Mouse (Mus musculus): ENCODE data around the gene Elmsan1. TPM values are rescaled to one million over a fixed set of nuclear protein-coding genes. Genes with fewer than 3 reads are reported as not detected.

Elmsan1 gene
- polyA plus RNA-seq, 1 experiment from 2014 or later, result 9.2 TPM

- Histone ChIP-seq H3K4me3 (no peak overlapping the region), H3K9me3 (replicated peaks) (no peaks in the 10 kb centered on the region), H3K27me3 (ENCODE audit: low read depth, poor library complexity, severe bottlenecking) (no peaks in the 10 kb centered on the region), H3K36me3 (peaks cover 96% of the 10 kb centered on the region), H3K27ac (no peak overlapping the region), H3K4me1 (no peaks in the 10 kb centered on the region)
- WGBS, result 94% methylated on average over 14 of the region's 14 CpGs
- peak; percentile 28 for DNase-seq (ENCODE audit: low spot score)
These were observed 60.5 kb downstream of the Elmsan1 start for GRCm38 (mm10) chr12:84158156-84158555.

DNA sequence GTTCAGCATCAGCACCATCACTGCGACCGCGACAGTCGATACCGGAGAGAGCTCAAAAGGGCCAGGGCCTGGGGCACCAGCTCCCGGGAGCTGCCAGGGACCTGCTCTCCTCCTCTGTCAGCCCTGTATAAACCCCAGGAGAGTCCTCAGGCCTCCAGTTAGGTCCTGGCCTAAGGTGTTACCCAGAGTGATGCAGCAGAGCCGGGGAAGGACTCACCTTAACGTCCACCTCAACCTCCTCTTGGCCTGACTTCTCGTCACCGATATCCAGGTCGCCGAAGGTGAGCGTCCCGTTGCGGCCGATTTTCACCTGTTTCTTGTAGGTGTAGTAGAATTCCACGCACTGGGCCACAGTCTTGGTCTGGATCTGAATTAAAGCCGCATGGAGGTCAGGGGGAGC lies 62.5 kb downstream of the Elmsan1 start:
- no peak for DNase-seq (ENCODE audit: low spot score)
- 94% methylated on average over 18 of the region's 18 CpGs for WGBS
- H3K36me3 ChIP-seq, result peaks cover 97% of the 10 kb centered on the region
- H3K27me3 ChIP-seq (ENCODE audit: low read depth, poor library complexity, severe bottlenecking), result no peaks in the 10 kb centered on the region
- H3K4me3 ChIP-seq, result no peak overlapping the region
- no peak overlapping the region for H3K27ac ChIP-seq
- H3K9me3 ChIP-seq (replicated peaks), result no peaks in the 10 kb centered on the region
- H3K4me1 ChIP-seq, result peaks cover 5% of the 10 kb centered on the region

GRCm38 (mm10) chr12:84155523-84155871 lies 63.2 kb downstream of the Elmsan1 start:
- 82% methylated on average over 2 of the region's 2 CpGs for WGBS
- peaks cover 5% of the 10 kb centered on the region for H3K4me1 ChIP-seq
- no peaks in the 10 kb centered on the region for H3K27me3 ChIP-seq (ENCODE audit: low read depth, poor library complexity, severe bottlenecking)

GRCm38 (mm10) chr12:84154786-84155522 lies 63.7 kb downstream of the Elmsan1 start:
- H3K4me1 ChIP-seq, result peaks cover 6% of the 10 kb centered on the region
- H3K27me3 ChIP-seq (ENCODE audit: low read depth, poor library complexity, severe bottlenecking), result no peaks in the 10 kb centered on the region
- no peak overlapping the region for H3K27ac ChIP-seq
- H3K9me3 ChIP-seq (replicated peaks), result no peaks in the 10 kb centered on the region
- peaks cover 97% of the 10 kb centered on the region for H3K36me3 ChIP-seq
- no peak overlapping the region for H3K4me3 ChIP-seq
- no peak for DNase-seq (ENCODE audit: low spot score)
- 53% methylated on average over 11 of the region's 11 CpGs for WGBS

More at GRCm38 (mm10) chr12:84155523-84155871, 63.2 kb downstream of the Elmsan1 start:
- Histone ChIP-seq H3K36me3 (peaks cover 97% of the 10 kb centered on the region), H3K9me3 (replicated peaks) (no peaks in the 10 kb centered on the region), H3K4me3 (no peak overlapping the region), H3K27ac (no peak overlapping the region)
- DNase-seq (ENCODE audit: low spot score), result no peak

GRCm38 (mm10) chr12:84153414-84153813 lies 65.3 kb downstream of the Elmsan1 start:
- Histone ChIP-seq H3K36me3 (peaks cover 84% of the 10 kb centered on the region), H3K4me3 (no peak overlapping the region), H3K9me3 (replicated peaks) (no peaks in the 10 kb centered on the region), H3K4me1 (peaks cover 15% of the 10 kb centered on the region), H3K27me3 (ENCODE audit: low read depth, poor library complexity, severe bottlenecking) (no peaks in the 10 kb centered on the region), H3K27ac (no peak overlapping the region)
- DNase-seq (ENCODE audit: low spot score), result no peak
- WGBS, result 74% methylated on average over 6 of the region's 6 CpGs

DNA sequence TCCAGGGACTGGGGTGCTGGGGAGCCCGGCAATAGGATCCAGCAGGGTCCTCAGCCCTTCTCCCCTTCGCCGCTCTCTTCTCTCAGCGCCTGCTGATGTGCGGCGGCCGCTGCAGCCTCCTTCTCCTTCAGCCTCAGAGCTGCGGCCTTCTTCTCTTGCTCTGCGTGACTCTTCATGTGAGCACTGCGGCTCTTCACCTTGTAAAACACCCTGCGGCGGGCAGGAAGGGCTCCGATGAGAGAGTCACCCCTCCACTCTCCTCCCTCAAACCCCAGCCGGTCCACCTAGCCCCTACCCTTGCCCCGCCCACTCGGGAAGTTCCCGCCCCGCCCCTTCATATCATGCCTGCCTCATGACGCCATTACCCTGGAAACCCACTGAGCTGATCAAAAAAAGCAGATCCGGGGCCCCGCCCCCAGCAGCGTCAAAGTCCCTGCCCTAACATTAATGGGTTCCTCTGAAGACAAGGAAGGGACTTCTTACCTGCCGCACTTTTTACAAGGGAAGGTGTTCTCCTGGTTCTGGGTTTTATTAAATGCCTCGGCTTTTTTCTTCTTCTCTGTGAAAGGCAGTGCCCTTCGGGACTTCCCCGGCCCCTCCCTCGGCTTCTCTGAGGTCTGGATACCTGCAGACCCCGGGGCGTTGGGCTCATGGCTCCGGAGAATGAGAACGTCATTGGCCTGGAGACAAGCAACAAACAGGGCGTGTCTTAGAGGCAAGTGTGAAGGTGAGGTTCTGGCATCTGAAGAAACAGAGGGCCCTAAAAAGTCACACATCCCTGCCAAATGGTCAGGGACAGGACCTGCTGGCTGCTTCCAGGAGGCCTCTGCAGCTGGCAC lies 66.1 kb downstream of the Elmsan1 start:
- Histone ChIP-seq H3K36me3 (peaks cover 76% of the 10 kb centered on the region), H3K27ac (no peak overlapping the region), H3K4me1 (peaks cover 22% of the 10 kb centered on the region), H3K27me3 (ENCODE audit: low read depth, poor library complexity, severe bottlenecking) (no peaks in the 10 kb centered on the region), H3K4me3 (no peak overlapping the region), H3K9me3 (replicated peaks) (no peaks in the 10 kb centered on the region)
- WGBS, result 58% methylated on average over 32 of the region's 32 CpGs
- DNase-seq (ENCODE audit: low spot score), result no peak

GRCm38 (mm10) chr12:84151911-84152310 lies 66.8 kb downstream of the Elmsan1 start:
- Histone ChIP-seq H3K27me3 (ENCODE audit: low read depth, poor library complexity, severe bottlenecking) (no peaks in the 10 kb centered on the region), H3K27ac (no peak overlapping the region), H3K4me3 (no peak overlapping the region), H3K4me1 (peaks cover 22% of the 10 kb centered on the region), H3K9me3 (replicated peaks) (no peaks in the 10 kb centered on the region), H3K36me3 (peaks cover 73% of the 10 kb centered on the region)
- whole genome bisulfite sequencing, result 92% methylated on average over 10 of the region's 10 CpGs
- DNase-seq (ENCODE audit: low spot score), result no peak

DNA sequence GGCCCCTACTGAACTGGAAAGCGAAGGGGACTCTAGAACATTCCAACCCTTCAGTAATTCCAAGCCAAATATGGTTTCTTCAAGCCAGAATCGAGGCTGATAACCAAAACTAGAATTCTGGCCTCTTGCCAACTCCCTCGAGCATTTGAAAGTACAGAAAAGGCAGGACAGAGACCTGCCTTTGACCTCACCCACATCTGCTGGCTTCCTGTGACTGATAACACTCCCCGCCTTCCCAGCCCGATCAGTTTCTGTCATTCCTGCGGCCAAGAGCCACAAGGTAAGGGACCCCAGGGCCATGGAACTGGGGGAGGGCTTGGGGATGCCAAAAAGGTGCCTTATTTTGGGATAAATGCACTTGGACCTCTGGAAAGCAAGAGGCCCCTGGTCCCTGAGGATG lies 67.7 kb downstream of the Elmsan1 start:
- WGBS, result 80% methylated on average over 6 of the region's 6 CpGs

DNA sequence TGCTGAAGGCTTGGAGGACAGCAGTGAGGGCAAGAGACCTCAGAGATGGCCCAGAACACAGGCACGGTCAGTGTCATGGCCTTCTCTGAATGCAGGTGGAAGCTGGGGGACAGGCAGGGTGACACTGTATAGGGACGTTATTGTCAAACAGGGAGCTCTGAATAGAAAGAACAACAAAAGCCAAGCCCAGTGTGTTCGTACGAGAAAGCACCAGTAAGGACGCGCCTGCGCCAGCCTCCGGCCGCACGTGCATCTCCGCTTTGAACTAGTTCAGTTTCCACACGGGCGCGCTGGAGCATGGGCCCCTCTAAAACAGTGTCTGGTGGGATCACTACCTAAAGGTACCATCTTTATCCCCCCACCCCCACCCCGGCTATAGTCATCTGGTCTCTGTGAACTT lies 68.7 kb downstream of the Elmsan1 start:
- WGBS, result 94% methylated on average over 15 of the region's 15 CpGs
- peaks cover 59% of the 10 kb centered on the region for H3K36me3 ChIP-seq
- no peaks in the 10 kb centered on the region for H3K27me3 ChIP-seq (ENCODE audit: low read depth, poor library complexity, severe bottlenecking)
- no peak for DNase-seq (ENCODE audit: low spot score)
- no peak overlapping the region for H3K27ac ChIP-seq
- peaks cover 22% of the 10 kb centered on the region for H3K4me1 ChIP-seq
- no peaks in the 10 kb centered on the region for H3K9me3 ChIP-seq (replicated peaks)
- no peak overlapping the region for H3K4me3 ChIP-seq

More for the DNA sequence above, 67.7 kb downstream of the Elmsan1 start:
- no peaks in the 10 kb centered on the region for H3K27me3 ChIP-seq (ENCODE audit: low read depth, poor library complexity, severe bottlenecking)
- peaks cover 67% of the 10 kb centered on the region for H3K36me3 ChIP-seq
- H3K4me1 ChIP-seq, result peaks cover 22% of the 10 kb centered on the region
- no peak overlapping the region for H3K4me3 ChIP-seq
- H3K9me3 ChIP-seq (replicated peaks), result no peaks in the 10 kb centered on the region
- no peak overlapping the region for H3K27ac ChIP-seq
- no peak for DNase-seq (ENCODE audit: low spot score)

DNA sequence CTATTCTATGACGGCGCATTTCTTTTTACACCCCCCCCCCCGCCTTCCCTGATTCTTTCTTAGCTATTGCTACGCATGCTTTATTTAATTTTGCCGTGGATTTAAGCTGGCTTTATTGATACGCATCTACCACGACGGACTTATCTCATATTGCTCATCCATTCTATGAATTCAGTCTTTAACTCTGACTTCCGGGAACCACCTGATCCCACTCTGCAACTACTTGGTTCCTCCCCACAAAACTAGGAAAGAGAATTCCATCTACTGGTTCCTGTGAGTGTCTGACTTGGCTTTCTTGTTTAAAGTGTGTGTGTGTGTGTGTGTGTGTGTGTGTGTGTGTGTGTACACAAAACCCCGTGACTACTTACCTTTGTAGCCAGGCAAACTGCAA lies 70.1 kb downstream of the Elmsan1 start:
- DNase-seq (ENCODE audit: low spot score), result no peak
- Histone ChIP-seq H3K36me3 (peaks cover 50% of the 10 kb centered on the region), H3K4me3 (peak overlapping the region; percentile 65), H3K27me3 (ENCODE audit: low read depth, poor library complexity, severe bottlenecking) (no peaks in the 10 kb centered on the region), H3K4me1 (peaks cover 22% of the 10 kb centered on the region), H3K9me3 (replicated peaks) (no peaks in the 10 kb centered on the region), H3K27ac (no peak overlapping the region)
- WGBS, result 26% methylated on average over 10 of the region's 10 CpGs

DNA sequence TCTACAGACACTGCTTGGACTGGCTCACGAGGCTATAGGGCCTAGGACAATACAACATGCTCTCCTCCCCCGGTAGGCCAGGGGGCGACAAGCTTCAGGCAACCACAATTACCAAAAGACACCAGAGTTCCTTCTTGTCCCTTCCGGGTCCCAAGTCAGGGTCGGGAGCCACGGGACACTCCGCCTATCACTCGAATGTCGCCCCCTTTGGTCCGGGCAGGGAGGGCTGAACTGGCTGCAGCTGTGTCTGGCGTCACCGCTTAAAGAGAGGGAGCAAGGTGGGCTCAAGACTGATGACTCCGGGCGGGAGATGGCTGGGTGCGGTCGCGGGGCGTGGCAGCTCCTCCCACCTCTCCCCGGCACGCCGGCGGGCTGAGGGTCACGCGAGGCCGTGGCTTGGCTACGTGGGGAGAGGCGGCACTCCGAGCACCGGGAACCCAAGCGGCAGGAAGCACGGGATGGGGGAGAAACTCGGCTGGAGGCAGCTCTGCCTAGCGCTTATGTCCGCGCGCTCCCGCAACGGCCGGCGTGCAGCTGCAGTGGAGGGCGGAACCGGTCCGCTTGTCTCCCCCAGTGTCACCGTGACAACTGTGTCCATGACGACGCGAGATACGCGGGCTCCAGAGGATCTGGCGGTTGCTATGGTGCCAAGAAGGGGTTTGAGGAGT lies 70.6 kb downstream of the Elmsan1 start, which contains the start of gene Pnma1:
Gene Pnma1 (minus strand): TSS at position 536 of the 668 bp plus-strand sequence.
- H3K4me1 ChIP-seq, result peaks cover 22% of the 10 kb centered on the region
- peak within 1 kb of the TSS; percentile 63 for H3K27ac ChIP-seq
- WGBS, result 2% methylated on average over 50 of the region's 50 CpGs
- H3K4me3 ChIP-seq, result peak within 1 kb of the TSS; percentile 65
- H3K36me3 ChIP-seq, result peaks cover 46% of the 10 kb centered on the region
- DNase-seq (ENCODE audit: low spot score), result peak; percentile 87
- no peaks in the 10 kb centered on the region for H3K27me3 ChIP-seq (ENCODE audit: low read depth, poor library complexity, severe bottlenecking)
- H3K9me3 ChIP-seq (replicated peaks), result no peaks in the 10 kb centered on the region

DNA sequence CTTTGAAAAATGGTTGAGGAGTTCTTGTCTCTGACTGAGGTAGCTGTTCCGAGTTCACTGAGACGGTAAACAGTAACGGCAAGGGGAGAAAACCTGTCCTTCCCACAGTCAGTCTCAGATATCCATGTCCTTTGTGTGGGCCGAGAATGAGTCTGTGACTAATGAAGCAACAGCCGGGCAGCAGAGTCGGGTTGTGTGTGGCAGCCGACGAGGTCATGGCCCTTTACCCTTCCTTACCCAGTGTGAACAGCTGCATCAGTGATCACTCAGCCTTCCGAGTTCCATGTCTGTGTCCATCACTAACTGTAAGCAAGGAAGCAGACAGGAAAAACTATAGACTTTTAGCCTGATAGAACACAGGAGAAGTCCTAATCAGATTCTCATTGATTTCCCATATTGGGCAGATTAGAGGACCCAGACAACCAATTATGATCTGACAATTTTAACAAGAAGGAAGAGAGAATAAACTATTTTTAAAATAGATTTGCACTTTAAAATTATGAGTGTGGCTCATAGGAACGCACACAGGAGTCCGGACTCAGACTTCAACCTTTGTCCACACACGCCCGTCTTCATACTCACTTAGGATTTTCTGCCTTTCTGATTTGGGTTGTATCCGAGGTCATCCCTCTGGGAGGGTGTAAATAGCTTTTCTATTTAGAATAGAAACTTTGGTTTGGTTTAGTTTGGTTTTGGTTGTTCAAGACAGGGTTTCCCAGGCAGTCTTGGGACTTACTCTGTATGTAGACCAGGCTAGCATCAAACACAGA lies 76.2 kb downstream of the Elmsan1 start:
- no peaks in the 10 kb centered on the region for H3K27me3 ChIP-seq (ENCODE audit: low read depth, poor library complexity, severe bottlenecking)
- no peak overlapping the region for H3K27ac ChIP-seq
- no peak overlapping the region for H3K4me3 ChIP-seq
- 65% methylated on average over 14 of the region's 14 CpGs for WGBS
- DNase-seq (ENCODE audit: low spot score), result no peak
- H3K9me3 ChIP-seq (replicated peaks), result no peaks in the 10 kb centered on the region
- H3K4me1 ChIP-seq, result no peaks in the 10 kb centered on the region
- peaks cover 20% of the 10 kb centered on the region for H3K36me3 ChIP-seq
